Mouse (Mus musculus): ENCODE results near the gene Fgf4.
"Not testable (repeated sequence)": the region's sequence is repeated elsewhere in the genome, so short reads cannot be mapped to it uniquely, and the experiment has no call there.

Gene Fgf4

DNA sequence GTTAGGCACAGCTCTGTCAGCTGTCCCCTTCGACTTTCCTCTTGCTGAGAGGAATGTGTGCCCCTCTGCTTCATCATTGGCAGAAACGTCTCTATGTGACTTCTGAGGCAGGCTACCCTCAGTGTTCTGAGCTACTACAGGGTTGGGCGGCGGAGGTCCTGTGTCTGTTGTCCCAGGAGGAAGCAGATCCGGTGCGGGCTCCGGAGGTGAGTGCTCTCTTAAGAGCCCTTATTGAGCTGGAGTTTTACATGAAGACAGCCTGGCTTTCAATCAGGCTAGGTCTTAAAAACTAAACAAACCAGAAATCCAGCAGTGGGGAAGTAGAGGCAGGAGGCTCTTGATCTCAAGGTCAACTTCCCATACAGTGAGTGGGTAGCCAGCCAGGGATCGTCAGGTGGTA lies 20.4 kb downstream of the Fgf4 start:
- no peak for DNase-seq

DNA sequence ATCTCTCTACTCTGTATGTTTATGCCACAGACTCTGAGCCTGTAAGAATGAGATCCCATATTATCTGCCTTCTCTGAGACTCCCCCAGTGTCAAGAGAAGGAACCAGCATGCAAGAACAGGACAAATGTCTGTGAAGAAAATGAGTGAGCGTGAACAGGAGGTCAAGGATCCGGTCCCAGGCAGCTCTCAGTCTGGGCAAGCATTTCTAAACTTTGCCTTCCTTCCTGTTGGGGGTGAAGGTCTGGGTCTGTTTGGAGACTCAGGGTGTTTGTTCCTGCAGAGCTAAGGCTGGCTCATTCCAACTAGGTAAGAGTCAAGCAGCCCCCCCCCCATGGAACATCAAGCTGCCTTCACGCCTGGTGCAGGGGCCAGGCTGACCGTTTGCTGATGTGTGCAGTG lies 25.3 kb downstream of the Fgf4 start:
- peak; percentile 87 for DNase-seq

GRCm38 (mm10) chr7:144873160-144873559 lies 26.0 kb downstream of the Fgf4 start:
- peak; percentile 82 for DNase-seq

DNA sequence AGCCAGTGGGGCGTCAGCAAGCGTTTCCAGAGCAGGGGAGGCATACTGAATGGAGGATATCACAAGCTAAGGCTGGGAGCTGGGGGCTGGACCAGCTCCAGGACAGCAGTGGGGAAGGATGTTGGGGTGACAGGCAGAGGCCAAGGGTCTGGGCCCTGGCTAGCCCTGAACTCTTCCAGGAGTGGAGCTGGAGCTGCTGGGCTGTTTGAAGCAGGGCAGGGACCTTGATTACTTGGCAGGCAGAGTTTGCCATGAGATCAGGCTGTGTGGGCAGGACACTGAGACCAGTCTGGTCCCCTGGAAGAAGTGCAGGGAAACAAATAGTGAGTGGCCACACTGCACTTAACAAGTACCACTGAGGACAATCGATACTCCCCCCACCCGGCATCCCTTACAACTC lies 27.1 kb downstream of the Fgf4 start:
- DNase-seq: peak; percentile 71

- DNase-seq: no peak
Measured at GRCm38 (mm10) chr7:144878401-144878800, 31.2 kb downstream of the Fgf4 start.

- DNase-seq: no peak
Measured at GRCm38 (mm10) chr7:144883106-144883505, 35.9 kb downstream of the Fgf4 start.

DNA sequence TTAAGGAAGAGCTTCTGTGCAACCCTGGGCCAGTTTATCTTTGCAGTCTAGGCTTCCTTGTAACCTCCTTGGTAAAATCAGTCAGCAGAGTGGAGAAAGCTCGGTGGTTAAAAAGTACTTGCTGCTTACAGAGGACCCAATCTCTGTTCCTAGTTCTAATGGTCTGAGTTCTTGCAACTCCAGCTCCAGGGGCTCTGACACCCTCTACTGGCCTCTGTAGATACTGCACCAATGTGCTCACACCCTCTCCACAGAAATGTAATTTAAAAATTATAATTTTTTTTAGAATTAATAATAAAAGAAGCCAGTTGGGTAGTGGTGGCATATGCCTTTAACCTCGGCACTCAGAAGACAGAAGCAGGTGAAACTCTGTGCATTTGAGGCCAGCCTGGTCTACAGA lies 40.5 kb downstream of the Fgf4 start:
- DNase-seq: no peak

GRCm38 (mm10) chr7:144888564-144889299 lies 41.6 kb downstream of the Fgf4 start:
- no peak for DNase-seq

GRCm38 (mm10) chr7:144890661-144891060 lies 43.5 kb downstream of the Fgf4 start:
- DNase-seq: not testable (repeated sequence)

- DNase-seq: no peak
Measured at GRCm38 (mm10) chr7:144891863-144892262, 44.7 kb downstream of the Fgf4 start.

DNA sequence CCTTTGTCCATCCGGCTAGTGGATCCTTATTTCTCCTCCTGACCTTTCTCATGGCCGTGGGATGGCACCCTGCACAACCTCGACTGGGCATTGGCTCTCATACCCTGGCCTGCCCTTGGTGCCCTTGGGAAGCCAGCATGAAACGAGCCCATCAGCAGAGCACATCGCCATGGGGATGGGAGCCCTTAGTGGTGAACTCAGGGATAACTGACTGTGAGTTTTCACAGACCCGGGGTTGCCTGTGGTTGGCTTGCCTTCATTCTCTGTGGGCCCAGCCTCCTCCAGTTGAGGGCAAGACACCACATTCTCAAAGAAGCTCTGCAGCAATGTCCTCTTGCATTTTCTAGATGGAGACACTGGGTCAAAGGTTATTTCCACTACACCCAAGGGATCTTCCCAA lies 45.2 kb downstream of the Fgf4 start:
- DNase-seq: no peak

DNA sequence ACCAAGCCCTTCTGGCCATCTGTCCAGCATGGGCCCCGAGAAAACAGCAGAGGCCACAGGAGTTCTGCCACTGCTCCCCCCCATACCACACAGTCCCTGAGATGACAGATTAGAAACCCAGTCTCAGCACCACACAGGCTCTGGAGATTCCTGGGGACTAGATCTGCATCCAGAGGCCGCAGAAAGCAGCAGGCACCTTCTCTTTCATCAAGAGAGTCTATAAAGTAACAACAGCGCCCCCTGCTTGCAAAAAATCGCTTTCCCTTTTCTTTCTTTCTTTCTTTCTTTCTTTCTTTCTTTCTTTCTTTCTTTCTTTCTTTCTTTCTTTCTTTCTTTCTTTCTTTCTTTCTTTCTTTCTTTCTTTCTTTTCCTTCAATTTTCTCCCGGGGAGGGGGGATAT lies 47.0 kb downstream of the Fgf4 start:
- DNase-seq: no peak

DNA sequence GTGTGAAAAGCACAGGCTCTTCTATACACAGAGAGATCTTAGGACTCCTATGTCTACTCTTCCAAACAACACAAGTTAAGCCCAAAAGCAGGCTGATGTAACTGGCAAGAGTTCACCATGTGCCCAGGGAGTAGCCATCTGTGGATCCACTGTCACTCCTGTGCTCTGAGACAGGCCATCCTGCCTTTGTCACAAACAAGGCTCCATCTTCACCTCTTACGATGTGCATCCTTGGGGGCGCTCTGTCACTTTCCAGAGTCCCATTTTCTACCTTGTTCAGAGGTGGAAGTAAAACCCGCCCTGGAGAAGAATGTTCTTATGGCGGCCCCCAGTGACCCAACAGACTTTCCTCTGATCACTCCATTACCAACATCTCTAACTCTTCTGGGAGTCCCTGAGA lies 47.5 kb downstream of the Fgf4 start:
- DNase-seq: no peak

GRCm38 (mm10) chr7:144895305-144896111 lies 48.3 kb downstream of the Fgf4 start:
- DNase-seq: peak; percentile 95

DNA sequence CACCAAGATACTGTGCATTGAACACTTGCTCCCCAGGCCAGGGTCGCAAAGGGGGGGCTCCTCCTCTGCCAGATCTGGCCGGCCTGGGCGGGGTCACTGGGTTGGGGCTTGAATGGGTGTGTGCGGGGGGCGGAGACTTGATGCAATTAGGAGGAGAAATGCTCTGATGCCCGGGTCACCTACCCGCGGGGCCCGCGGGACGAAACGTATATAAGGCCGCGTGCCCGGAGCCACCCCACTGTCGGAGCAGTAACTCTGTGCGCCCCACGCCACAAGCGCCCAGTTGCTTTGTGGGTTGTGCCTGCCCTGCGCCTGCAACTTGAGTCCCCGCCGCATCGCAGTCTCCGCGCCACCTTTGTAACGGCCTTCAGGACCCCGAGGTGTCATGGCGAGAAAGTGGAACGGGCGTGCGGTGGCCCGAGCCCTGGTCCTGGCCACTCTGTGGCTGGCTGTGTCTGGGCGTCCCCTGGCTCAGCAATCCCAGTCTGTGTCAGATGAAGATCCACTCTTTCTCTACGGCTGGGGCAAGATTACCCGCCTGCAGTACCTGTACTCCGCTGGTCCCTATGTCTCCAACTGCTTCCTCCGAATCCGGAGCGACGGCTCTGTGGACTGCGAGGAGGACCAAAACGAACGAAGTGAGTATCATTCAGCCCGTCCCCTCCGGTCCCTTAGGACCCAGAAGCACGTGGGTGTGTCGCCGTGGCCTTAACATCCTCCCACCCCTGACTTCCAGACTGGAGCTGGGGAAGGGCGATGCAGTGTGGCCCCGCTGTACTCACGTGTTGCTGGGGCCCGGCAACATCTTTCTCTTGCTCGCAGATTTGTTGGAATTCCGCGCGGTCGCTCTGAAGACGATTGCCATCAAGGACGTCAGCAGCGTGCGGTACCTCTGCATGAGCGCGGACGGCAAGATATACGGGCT lies 49.4 kb downstream of the Fgf4 start, which contains the start of gene Fgf15:
Fgf15 (plus strand) TSS at position 238 of the 925 bp plus-strand sequence.
- DNase-seq: peak; percentile 91

DNA sequence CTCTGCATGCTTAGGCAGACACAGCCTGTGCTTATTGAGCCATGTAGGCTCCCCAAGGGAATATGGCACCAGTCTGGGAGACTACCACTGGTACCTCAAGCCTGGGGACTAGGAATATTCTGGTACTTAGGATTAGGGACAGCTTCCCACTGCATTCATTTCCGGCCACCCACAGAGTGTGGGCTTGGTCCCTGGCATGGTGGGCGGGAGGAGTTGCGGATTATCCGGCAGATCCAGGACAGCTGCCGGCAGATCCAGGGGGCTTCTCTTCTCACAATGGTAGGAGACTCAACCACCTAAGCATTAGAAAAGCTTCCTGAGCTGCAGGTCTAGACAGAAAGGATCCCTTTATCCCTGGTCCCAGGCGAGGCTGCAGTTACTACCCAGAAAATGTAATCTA lies 51.3 kb downstream of the Fgf4 start:
- DNase-seq: no peak

DNA sequence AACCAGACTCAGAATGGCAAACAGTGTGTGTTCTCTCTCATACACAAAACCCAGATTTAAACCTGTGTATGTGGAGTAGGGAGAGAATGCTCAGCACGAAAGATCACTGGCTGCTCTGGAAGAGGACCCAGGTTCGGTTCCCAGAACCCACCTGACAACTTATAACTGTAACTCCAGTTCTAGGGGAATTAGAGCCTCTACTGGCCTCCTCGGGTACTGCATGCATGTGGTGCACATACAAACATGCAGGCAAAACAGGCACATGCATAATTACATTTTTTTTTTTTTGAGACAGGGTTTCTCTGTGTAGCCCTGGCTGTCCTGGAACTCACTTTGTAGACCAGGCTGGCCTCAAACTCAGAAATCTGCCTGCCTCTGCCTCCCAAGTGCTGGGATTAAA lies 58.3 kb downstream of the Fgf4 start:
- not testable (repeated sequence) for DNase-seq

GRCm38 (mm10) chr7:144906708-144907397 lies 59.7 kb downstream of the Fgf4 start:
- no peak for DNase-seq

GRCm38 (mm10) chr7:144907793-144908192 lies 60.6 kb downstream of the Fgf4 start:
- DNase-seq: no peak

DNA sequence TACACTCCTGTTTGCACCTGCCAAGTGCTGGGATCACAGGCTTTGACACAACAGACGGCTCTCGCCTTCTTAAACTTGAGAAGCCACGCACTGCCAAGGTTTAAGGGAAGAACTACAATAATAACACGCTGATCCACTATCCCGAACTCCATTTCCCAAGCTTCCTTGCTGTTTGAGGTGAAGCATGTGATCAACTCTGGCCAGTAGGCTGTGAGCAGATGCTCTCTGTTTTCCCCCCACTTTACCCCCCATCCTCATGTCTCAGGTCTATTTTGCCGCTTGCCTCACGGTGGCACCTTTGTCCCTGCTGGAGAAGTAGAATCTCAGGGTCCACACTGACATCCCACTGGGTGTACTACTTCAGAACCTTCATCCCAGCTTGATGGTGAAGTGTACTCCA lies 61.5 kb downstream of the Fgf4 start:
- DNase-seq: no peak

GRCm38 (mm10) chr7:144911121-144911520 lies 64.0 kb downstream of the Fgf4 start:
- no peak for DNase-seq

DNA sequence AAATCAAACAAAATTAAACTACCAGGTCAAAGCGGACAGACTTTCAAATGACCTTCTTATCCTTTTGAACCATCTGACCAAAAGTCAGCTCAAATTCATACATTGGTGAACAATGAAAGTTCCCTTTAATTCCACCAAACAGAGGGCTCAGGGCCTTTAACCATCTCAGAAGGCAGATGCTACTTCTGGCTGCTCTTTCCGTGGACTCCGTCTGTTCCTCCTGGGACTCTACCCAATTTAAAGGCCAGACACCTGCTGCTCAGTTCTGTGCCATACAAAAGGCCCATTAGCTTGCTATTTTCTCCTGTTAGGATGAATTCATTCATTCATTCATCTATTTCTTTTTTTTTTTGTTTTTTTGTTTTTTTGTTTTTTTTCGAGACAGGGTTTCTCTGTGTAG lies 65.7 kb downstream of the Fgf4 start:
- DNase-seq: no peak
